Mouse (Mus musculus): ENCODE measurements around the gene Chgb.

The Chgb gene

GRCm38 (mm10) chr2:132780978-132781377, at the start of gene Chgb:
Chgb (plus strand) TSS chr2:132781278.
- DNase-seq = no peak

- no peak for DNase-seq
Measured at GRCm38 (mm10) chr2:132732940-132733339, 48.1 kb upstream of the Chgb start.

GRCm38 (mm10) chr2:132733603-132734573, 47.2 kb upstream of the Chgb start:
- DNase-seq = no peak

- DNase-seq = peak; percentile 75 to 83
Measured at GRCm38 (mm10) chr2:132738816-132739432, 42.2 kb upstream of the Chgb start.

- peak in 1 of 2 experiments; percentile 38 for DNase-seq
Measured at GRCm38 (mm10) chr2:132741862-132742347, 39.2 kb upstream of the Chgb start.

GRCm38 (mm10) chr2:132744866-132745265, 36.2 kb upstream of the Chgb start:
- peak; percentile 62 to 65 for DNase-seq

- no peak for DNase-seq
Measured at GRCm38 (mm10) chr2:132746108-132746507, 35.0 kb upstream of the Chgb start.

GRCm38 (mm10) chr2:132750726-132751125, 30.4 kb upstream of the Chgb start:
- DNase-seq = peak; percentile 68 to 69

- DNase-seq = peak; percentile 88 to 97
Measured at GRCm38 (mm10) chr2:132751141-132752066, 29.7 kb upstream of the Chgb start.

- no peak for DNase-seq
Measured at GRCm38 (mm10) chr2:132752398-132752797, 28.7 kb upstream of the Chgb start.

GRCm38 (mm10) chr2:132753137-132753536, 27.9 kb upstream of the Chgb start:
- DNase-seq = peak; percentile 50 to 61

GRCm38 (mm10) chr2:132757911-132758310, 23.2 kb upstream of the Chgb start:
- DNase-seq = no peak

GRCm38 (mm10) chr2:132770822-132771221, 10.3 kb upstream of the Chgb start:
- no peak for DNase-seq

GRCm38 (mm10) chr2:132781439-132782068, 476 bp downstream of the Chgb start:
- DNase-seq = peak; percentile 89 to 94

- DNase-seq = peak; percentile 77 to 81
Measured at GRCm38 (mm10) chr2:132784039-132784438, 3.0 kb downstream of the Chgb start.

GRCm38 (mm10) chr2:132793441-132794203, 12.5 kb downstream of the Chgb start:
- peak; percentile 85 to 88 for DNase-seq

- DNase-seq = peak; percentile 48 to 52
Measured at GRCm38 (mm10) chr2:132794204-132794586, 13.1 kb downstream of the Chgb start.

- DNase-seq = no peak
Measured at GRCm38 (mm10) chr2:132802976-132803375, 21.9 kb downstream of the Chgb start.

GRCm38 (mm10) chr2:132815608-132816314, 34.7 kb downstream of the Chgb start, which contains the start of the genes Trmt6 and Mcm8:
Trmt6 (minus strand) TSS chr2:132816055.
Mcm8 (plus strand) TSS chr2:132816141.
- peak; percentile 92 to 96 for DNase-seq

- DNase-seq = peak in 1 of 2 experiments; percentile 9
Measured at GRCm38 (mm10) chr2:132841071-132841470, 60.0 kb downstream of the Chgb start.

All from cerebellum, adult 18-20 months (tissue).